Mouse (Mus musculus) erythroblast, embryonic 14.5 days (primary cell): ENCODE data around the gene Agrp. TPM values are rescaled to one million over a fixed set of nuclear protein-coding genes. Genes with fewer than 3 reads are reported as not detected.
A peak's percentile ranks its signal among the peaks of the same experiment; 100 is the strongest.

Source experiments
- H3K27me3 ChIP-seq: 2 replicates; pipeline ENCODE4 v1.6.1; 2012; ENCODE audit warnings: inconsistent platforms; ENCODE audit not compliant: control insufficient read depth
- H3K36me3 ChIP-seq: 2 replicates; pipeline ENCODE4 v1.6.1; 2012; ENCODE audit warnings: mild to moderate bottlenecking, inconsistent platforms; ENCODE audit not compliant: control insufficient read depth
- H3K4me1 ChIP-seq: 2 replicates; pipeline ENCODE4 v1.6.1; 2012; ENCODE audit warnings: inconsistent platforms; ENCODE audit not compliant: control insufficient read depth
- H3K4me3 ChIP-seq: replicated peaks from 2 replicates; pipeline ENCODE3; 2012; ENCODE audit warnings: moderate library complexity, mild to moderate bottlenecking, inconsistent platforms
- H3K9me3 ChIP-seq: 2 replicates; pipeline ENCODE4 v1.6.1; 2012; ENCODE audit warnings: low read length, inconsistent platforms, mixed read lengths; ENCODE audit not compliant: control insufficient read depth
- GATA1 ChIP-seq: IDR thresholded peaks from 2 replicates; pipeline ENCODE4 v1.6.1; 2012; ENCODE audit warnings: low read length, inconsistent platforms, mixed read lengths
- TAL1 ChIP-seq: IDR thresholded peaks from 3 replicates; pipeline ENCODE4 v1.6.1; 2012; ENCODE audit warnings: low read length, inconsistent platforms, mixed read lengths
- polyA plus RNA-seq: library from polyadenylated mRNA; stranded (reverse); fragments of >175 nt; gene quantifications from 2 replicates; pipeline ENCODE4 v1.2.3, GENCODE M21; 2012

Agrp gene
- not detected in 2 replicates for polyA plus RNA-seq

GRCm38 (mm10) chr8:105636963-105637510 is at the start of gene Agrp:
TSS of gene Agrp (minus strand) at chr8:105637393.
- TF ChIP-seq TAL1: no peak
- TF ChIP-seq GATA1: no peak
- peak within 1 kb of the TSS; percentile 87 for H3K4me3 ChIP-seq
- no peaks in the 10 kb centered on the region for H3K9me3 ChIP-seq
- peaks cover 29% of the 10 kb centered on the region for H3K36me3 ChIP-seq
- H3K27me3 ChIP-seq: no peaks in the 10 kb centered on the region
- H3K4me1 ChIP-seq: peaks cover 56% of the 10 kb centered on the region

- Histone ChIP-seq H3K4me3 (no peak overlapping the region), H3K4me1 (peaks cover 16% of the 10 kb centered on the region), H3K36me3 (peaks cover 36% of the 10 kb centered on the region), H3K27me3 (peaks cover 5% of the 10 kb centered on the region; the same call in 1 of the 2 replicates), H3K9me3 (no peaks in the 10 kb centered on the region)
- TF ChIP-seq GATA1: no peak
- TF ChIP-seq TAL1: no peak
Measured at GRCm38 (mm10) chr8:105686551-105686950, 49.4 kb upstream of the Agrp start.

GRCm38 (mm10) chr8:105685796-105686308 is 48.7 kb upstream of the Agrp start, which contains the start of gene Carmil2:
TSS of gene Carmil2 (plus strand) at chr8:105686274.
- Histone ChIP-seq H3K36me3 (peaks cover 43% of the 10 kb centered on the region), H3K4me3 (no peak within 1 kb of the TSS), H3K4me1 (peaks cover 12% of the 10 kb centered on the region), H3K9me3 (no peaks in the 10 kb centered on the region), H3K27me3 (peaks cover 5% of the 10 kb centered on the region; the same call in 1 of the 2 replicates)
- TF ChIP-seq GATA1 (no peak), TAL1 (no peak)

- peaks cover 49% of the 10 kb centered on the region for H3K36me3 ChIP-seq
- H3K4me3 ChIP-seq: no peak overlapping the region
- H3K9me3 ChIP-seq: no peaks in the 10 kb centered on the region
- H3K4me1 ChIP-seq: peaks cover 12% of the 10 kb centered on the region
- TF ChIP-seq GATA1 (no peak), TAL1 (no peak)
- peaks cover 5% of the 10 kb centered on the region; the same call in 1 of the 2 replicates for H3K27me3 ChIP-seq
Measured at GRCm38 (mm10) chr8:105685325-105685724, 48.1 kb upstream of the Agrp start.

- no peak for TF ChIP-seq TAL1
- no peak for TF ChIP-seq GATA1
- no peaks in the 10 kb centered on the region for H3K4me1 ChIP-seq
- H3K9me3 ChIP-seq: no peaks in the 10 kb centered on the region
- peaks cover 98% of the 10 kb centered on the region for H3K36me3 ChIP-seq
- H3K27me3 ChIP-seq: no peaks in the 10 kb centered on the region
- H3K4me3 ChIP-seq: no peak overlapping the region
Measured at GRCm38 (mm10) chr8:105677891-105678290, 40.7 kb upstream of the Agrp start.

GRCm38 (mm10) chr8:105661167-105661566 is 24.0 kb upstream of the Agrp start:
- TF ChIP-seq TAL1 (no peak), GATA1 (no peak)
- no peaks in the 10 kb centered on the region for H3K4me1 ChIP-seq
- peaks cover 79% of the 10 kb centered on the region for H3K36me3 ChIP-seq
- no peaks in the 10 kb centered on the region for H3K9me3 ChIP-seq
- no peaks in the 10 kb centered on the region for H3K27me3 ChIP-seq
- H3K4me3 ChIP-seq: no peak overlapping the region

- Histone ChIP-seq H3K27me3 (no peaks in the 10 kb centered on the region), H3K4me3 (no peak overlapping the region), H3K9me3 (no peaks in the 10 kb centered on the region), H3K36me3 (peaks cover 76% of the 10 kb centered on the region), H3K4me1 (no peaks in the 10 kb centered on the region; the same call in 1 of the 2 replicates)
- TF ChIP-seq TAL1 (no peak), GATA1 (no peak)
Measured at GRCm38 (mm10) chr8:105657641-105658040, 20.4 kb upstream of the Agrp start.

GRCm38 (mm10) chr8:105648929-105649328 is 11.7 kb upstream of the Agrp start:
- TF ChIP-seq GATA1 (no peak), TAL1 (no peak)
- Histone ChIP-seq H3K27me3 (no peaks in the 10 kb centered on the region), H3K36me3 (peaks cover 89% of the 10 kb centered on the region), H3K4me1 (peaks cover 4% of the 10 kb centered on the region), H3K9me3 (no peaks in the 10 kb centered on the region), H3K4me3 (no peak overlapping the region)

GRCm38 (mm10) chr8:105645205-105645604 is 8.0 kb upstream of the Agrp start:
- Histone ChIP-seq H3K4me1 (peaks cover 18% of the 10 kb centered on the region), H3K4me3 (no peak overlapping the region), H3K9me3 (no peaks in the 10 kb centered on the region), H3K36me3 (peaks cover 77% of the 10 kb centered on the region), H3K27me3 (no peaks in the 10 kb centered on the region)
- TF ChIP-seq GATA1: no peak
- TF ChIP-seq TAL1: no peak
